Mouse (Mus musculus) adrenal gland, postnatal 4 days (tissue): ENCODE results near the gene Irs2. TPM values are rescaled to one million over a fixed set of nuclear protein-coding genes. Genes with fewer than 3 reads are reported as not detected.

Experiments
- DNase-seq, 2 experiments: peaks; one replicate each; pipeline ENCODE4 v3.0.0; 2021 to 2022; ENCODE audit warnings: low spot score in 2 of 2, mixed read lengths in 2 of 2
- total RNA-seq, 2 experiments: library from RNA; stranded (reverse); gene quantifications; 2 replicates each; pipeline ENCODE4 v1.2.3; 2021

Gene Irs2
- total RNA-seq, 2 experiments from 2014 or later = 33.2 to 33.3 TPM

DNA sequence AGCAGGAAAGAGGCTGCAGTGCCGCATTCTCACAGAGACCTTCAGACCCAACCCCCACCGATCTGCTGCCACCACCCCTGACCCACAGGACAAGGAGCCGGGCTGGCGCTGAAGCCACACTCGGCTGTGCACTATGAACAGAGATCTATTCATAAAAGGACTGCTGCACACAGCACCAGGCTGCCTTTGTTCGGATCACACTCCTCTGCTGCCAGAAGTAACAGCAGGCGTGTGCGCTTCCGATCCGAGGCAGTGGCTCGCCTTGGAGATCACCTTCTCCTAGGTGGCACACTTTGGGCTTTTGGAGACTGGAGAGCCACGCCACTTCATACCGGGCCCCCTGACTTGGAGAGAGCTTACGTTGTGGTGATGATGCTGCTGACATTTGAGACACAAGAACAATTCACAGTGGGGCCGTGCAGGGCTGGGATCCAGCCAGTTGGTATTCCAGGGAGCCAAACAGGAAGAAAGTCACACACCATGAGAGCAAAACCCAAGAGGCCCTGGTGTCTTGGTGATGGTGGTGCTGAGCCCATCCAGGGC is 47.9 kb downstream of the Irs2 start:
- no peak for DNase-seq

DNA sequence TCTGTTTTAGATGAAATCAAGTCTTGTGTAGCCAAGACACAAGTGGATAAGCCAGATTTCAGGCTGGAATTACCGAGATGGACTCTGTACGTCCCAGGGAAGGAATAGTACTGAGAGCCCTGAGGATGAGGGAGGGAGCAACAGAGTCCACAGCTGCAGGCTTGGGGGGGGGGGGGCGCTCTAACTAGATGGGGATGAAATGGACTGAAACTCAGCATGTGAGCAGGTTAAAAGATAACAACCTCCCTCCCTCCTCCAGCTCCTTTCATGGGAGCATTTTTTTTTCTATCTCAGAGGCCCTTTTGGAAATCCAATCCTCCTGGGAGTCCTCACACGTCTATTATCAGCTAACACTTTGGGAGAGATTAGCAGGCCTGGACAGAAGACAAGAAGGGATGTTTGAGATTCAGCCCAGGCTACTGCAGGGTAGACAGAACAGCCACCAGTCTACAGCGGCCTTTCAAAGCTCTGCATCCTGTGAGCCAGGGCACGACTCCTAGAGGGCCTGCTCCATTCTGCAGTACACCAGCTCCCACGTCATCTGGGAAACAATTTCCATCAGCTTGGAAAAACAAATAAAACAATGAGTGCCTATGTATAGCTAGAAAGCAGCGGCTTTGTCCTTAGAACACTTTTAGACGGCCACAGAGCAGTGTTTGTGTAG is 50.8 kb downstream of the Irs2 start:
- no peak for DNase-seq

DNA sequence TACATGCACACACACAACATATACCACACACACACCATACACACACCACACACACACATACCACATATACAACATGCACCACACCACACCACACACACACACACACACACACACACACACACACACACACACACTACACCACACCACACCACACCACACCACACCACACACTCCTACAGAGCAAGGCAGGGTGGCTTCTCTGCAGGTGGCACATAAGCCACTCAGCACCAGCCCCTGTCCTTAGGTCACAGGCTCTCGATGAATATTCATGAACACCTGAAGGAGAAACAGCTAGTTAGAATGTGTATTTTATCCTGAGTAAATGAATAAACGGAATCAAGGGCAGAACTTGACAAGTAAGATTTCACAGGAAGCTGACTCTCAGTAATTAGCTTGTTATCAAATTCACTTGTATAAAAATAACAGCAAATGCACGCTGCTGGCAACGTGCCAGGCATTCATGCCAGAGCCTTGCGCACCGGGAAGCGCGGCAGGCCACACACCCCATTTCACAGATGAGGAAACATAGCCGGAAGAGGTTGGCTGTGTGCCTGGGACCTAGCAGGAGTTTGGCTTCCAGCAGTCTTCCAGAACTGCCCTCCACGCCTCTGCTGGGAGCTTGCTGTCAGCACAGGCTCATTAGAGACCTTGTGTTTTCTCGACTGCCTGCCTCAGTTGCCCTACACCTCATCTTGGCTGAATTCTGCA is 54.8 kb downstream of the Irs2 start:
- DNase-seq = peak in 1 of 2 experiments; percentile 14

DNA sequence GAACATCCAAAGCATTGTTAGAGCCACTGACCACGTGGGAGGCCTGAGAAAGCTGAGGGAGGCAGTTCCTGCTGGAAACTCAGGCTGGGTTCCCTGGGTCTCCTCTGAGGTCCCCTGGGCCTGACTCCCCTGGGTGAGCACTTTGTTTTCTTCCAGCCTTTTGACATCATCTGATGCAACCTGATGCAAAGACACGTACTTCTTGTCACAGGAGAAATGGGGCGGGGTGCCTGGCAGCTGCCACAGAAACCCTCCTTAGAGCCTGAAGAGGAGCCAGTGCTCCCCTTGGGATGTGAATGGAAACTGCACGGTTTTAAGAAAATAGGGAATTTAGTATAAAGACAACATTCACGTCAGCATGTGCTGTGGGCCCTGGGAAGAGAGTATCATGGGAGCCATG is 55.6 kb downstream of the Irs2 start:
- no peak for DNase-seq

DNA sequence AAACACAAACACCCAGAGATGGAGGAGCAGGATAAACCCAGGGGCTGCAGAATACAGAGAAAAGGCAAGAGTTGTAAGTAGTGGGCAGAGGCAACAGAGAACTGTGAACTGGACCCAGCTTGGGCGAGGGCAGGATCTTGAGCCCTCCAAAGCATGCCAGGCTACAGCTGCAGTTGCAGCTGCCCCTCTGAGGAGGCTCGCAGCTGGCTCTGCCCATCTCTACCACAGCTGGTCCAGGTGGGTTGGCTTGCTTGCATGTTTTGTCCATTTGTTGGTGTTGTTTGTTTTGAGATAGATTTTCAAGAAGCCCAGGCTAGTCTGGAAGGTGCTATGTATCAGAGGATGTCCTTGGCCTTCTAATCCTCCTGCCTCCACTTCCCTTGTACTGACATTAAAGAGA is 56.0 kb downstream of the Irs2 start:
- no peak for DNase-seq

DNA sequence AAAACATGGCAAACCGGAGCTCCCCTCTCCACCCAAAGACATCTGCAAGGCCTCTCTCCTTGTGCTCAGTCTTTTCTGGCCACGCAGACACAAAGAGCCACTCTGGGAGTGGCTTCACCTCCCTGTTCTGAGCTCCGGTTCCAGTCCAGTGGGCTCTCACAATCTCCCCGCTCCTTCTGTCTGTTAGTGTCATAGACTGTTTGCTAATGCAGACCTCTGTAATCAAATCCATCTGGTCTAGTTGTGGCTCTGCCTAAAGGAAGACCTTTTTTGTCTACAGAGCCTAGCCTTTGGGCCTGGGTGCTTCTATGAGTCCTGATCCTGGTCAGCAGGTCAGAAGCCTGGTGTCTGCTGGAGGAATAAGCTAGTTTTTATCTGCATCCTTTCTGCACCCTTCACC is 56.7 kb downstream of the Irs2 start:
- DNase-seq = no peak

DNA sequence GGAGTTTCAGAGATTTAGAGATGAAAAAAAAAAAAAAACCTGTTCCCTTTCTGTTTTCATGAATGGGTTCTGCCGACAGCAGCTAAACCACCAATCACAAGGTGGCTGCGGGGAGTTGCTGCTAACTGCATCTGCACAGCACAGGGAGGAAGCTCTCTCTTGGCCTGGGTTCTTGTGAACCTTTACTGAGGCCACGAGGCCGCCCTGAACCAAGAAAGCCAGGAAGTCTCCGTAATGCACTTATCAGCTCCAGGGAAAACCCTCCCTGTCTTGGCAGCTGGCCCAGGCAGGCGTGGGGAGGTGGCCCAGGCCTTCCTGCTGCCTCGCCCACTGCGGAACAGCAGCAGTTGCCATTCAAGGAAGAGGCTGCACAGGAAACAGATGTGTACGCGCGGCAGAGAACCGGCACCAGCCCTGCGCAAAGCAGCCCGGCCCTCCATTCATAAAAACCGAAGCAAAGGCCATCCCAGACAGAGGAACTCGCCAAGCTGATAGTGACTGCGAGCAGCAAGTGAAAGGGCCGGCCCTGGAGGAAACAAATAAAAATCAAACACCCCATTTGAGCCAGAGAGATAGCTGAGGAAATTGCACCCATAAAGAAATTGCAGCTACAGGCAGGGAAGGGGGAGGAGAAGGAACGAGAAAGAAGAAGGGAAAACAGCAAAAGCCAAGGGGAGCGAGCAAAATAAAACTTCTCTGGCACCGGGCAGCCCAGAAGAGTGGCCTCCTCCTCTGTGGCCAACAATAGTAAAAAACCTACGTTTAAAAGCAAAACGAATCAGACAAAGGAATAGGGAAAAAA is 62.1 kb downstream of the Irs2 start:
- peak; percentile 70 to 86 for DNase-seq

DNA sequence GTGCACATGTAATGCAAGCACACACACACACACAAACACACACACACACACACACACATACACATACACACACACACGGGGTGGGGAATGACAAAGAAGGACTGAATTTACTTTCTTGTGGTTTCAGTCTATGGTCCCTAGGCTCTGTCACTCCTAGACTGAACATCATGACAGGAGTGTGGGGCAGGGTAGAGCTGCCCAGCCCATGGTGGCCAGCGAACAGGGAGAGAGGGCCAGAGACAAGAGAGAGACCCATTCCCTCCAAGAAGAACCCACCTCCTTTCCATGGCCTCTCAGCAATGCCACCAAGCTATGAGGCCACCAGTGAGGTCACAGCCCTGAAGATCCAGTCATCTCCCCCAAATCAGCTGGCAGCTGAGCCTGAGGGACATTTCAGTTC is 62.8 kb downstream of the Irs2 start:
- no peak for DNase-seq

DNA sequence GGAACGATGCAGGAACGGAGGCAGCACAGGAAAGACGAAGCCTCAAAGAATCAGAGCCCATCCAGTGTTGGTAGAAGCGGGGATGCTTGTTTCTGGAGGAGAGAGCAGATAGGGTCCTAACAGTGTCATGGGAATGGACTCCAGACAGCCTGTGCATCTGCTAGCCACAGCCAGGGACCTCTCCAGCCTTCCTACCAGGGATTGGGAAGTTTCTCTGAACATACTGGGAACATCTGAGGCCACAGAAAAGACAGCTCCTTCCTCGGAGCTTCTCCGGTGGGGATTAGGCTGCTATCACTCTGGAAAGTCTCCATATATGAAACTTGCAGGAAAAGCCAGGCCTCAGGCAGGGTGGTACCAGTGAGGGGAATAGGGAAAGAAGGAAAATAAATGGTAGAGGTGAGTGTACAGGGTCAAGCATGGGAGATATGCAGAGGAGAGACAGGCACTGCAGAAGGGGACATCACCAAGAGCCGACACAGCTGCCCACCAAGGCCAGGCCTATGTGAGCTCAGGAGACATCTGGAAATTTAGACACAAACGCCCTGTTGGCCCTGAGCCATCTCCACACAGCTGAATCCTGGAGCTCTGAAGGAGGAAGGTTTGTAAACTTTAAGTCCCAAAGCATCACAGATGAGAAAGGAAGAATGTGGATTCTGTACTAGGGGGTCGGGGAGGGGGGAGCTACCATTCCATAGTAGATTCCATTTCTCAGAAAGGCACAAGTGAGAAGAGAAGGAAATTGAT is 64.8 kb downstream of the Irs2 start:
- no peak for DNase-seq

DNA sequence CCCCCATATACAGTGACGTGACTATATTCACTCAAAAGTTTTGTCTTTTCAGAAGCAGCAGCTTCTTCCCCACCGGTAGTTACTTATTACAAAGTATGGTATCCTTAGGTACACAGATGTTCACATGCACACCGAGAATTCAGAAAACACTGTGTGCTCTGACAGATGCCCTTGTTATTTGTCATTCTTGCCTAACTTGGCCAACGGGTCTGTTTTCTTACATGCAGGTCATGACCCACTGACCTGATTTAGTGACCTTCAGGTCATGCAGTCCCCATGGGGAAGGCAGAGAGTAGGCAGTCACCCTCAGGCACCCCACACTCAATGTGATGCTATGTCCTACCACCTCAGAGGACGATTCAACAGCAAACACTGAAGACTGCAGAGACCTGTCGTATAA is 68.4 kb downstream of the Irs2 start:
- no peak for DNase-seq

DNA sequence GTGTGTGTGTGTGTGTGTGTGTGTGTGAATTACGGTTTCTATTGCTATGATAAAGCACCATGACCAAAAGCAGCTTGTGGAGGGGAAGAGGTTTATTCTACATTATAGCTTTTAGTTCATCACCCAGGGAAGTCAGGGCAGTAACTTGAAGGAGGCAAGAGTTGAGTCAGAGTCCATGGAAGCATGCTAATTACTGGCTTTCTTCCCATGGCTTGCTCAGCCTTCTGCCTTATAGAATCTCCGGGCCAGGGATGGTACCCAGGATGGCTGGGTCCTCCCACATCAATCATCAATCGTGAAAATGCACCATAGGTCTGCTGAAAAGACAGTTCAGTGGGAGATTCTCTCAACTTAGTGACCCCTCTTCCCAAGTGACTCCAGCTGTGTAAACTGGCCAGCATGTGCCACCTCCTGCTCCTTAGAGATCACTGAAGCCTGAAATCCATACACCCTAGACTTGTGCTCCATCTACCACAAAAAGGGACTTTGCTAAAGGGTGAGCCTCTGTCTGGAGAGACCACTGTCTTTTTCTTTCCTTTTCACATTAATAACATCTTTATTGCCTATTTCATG is 69.0 kb downstream of the Irs2 start:
- no peak for DNase-seq

DNA sequence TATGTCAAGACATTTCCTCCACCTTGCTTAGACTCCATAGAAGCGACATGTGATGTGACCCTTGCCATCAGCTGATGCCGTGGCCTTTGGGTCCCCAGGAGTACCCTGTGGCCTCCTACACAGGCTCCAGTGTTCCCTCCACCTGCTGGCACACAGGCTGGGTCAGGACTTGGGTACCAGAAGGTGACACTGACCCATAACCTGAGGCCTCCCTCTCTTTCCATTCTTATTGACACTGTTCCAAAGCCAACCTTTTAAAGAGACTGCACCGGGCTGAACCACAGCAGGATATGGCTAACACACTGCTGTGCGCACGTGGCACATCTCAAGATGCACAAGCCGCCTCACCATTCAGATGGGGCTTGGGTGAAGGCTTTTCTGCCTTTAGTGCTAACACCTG is 70.0 kb downstream of the Irs2 start:
- no peak for DNase-seq

DNA sequence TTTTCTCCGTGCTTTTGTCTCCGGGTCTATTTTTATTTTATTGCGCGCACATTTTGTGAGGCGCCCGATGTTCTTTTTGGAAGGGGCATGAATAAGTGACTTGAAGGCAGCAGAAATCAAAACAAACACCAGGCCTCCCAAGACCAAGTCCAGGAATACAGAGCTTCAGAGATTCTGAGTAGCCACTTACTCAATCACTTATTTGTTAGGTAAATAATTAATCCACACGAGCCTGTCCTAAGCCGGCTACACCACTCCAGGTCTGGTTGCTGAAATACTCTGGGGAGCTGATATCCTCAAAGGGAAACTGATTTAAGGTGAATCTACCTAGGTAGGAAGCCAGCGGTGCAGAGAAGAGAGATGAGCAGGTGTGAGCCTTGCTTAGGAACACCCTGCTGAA is 71.6 kb downstream of the Irs2 start:
- no peak for DNase-seq

DNA sequence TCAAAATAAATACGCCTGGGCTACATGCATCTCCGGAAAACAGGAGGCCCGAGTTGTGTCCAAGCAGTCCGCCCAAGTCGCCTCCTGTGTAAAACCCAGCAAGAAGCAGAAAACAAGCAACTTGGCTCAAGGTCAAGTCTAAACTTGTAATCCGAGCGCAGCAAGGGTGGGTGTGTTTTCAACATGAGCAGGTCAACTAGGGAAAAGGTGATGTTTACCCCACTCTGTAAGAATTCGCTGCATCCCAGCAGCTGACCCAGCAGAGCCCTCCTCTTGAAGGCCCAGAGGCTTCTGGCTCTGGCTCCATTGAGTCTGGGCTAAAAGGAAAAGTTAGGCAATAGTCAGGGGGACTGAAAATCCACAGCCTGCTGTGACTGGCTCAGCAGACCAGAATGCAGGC is 73.0 kb downstream of the Irs2 start:
- DNase-seq = no peak
